Mouse (Mus musculus): ENCODE measurements around the gene Tnni2. TPM values are rescaled to one million over a fixed set of nuclear protein-coding genes. Genes with fewer than 3 reads are reported as not detected.

Gene Tnni2
- total RNA-seq, 1 experiment, result 3.7 TPM

GRCm38 (mm10) chr7:142476795-142477452, 35.3 kb downstream of the Tnni2 start:
- no peak for DNase-seq (ENCODE audit: low read depth, low spot score)
- H3K9me3 ChIP-seq (ENCODE audit: control insufficient read depth, insufficient read depth, low read depth, low read length), result no peaks in the 10 kb centered on the region
- in situ Hi-C loops (cut with MboI; ENCODE audit: low sequenced_read_pairs in 2 of 2, unreplicated experiment in 2 of 2), result no loop called here
- no peak overlapping the region for H3K9ac ChIP-seq (ENCODE audit: insufficient read depth, low read depth, low read length, poor library complexity, severe bottlenecking)
- no peak overlapping the region for H3K4me3 ChIP-seq (ENCODE audit: insufficient read depth in 1 of 2, low read depth in 1 of 2, low read length in 2 of 2, poor library complexity in 1 of 2, severe bottlenecking in 1 of 2)
- no peak for TF ChIP-seq CHD2 (IDR thresholded peaks at IDR 0.05; ENCODE audit: low read depth, low read length)
- TF ChIP-seq MAFK (IDR thresholded peaks at IDR 0.05; ENCODE audit: insufficient read depth, low read depth, low read length), result no peak
- no peak for TF ChIP-seq ZNF384 (IDR thresholded peaks at IDR 0.05; ENCODE audit: low read depth, low read length)
- no peak for TF ChIP-seq ZC3H11A (IDR thresholded peaks at IDR 0.05; ENCODE audit: borderline replicate concordance, low read depth, low read length)
- no peak for TF ChIP-seq HCFC1 (IDR thresholded peaks at IDR 0.05; ENCODE audit: borderline replicate concordance, insufficient read depth, low read length)
- 0 out of 4 replicates have a peak, but pooled peaks cover 0 to under 1% of the 10 kb centered on the region in 2 experiments for H3K4me1 ChIP-seq (ENCODE audit: control insufficient read depth in 2 of 2, insufficient read depth in 2 of 2, low read length in 2 of 2, poor library complexity in 1 of 2)
- H3K27ac ChIP-seq (ENCODE audit: insufficient read depth, low read depth, low read length, poor library complexity, severe bottlenecking), result no peak overlapping the region
- no peaks in the 10 kb centered on the region for H3K36me3 ChIP-seq (ENCODE audit: control insufficient read depth, insufficient read depth, low read length, poor library complexity, severe bottlenecking)

- Histone ChIP-seq H3K4me1 (ENCODE audit: control insufficient read depth in 2 of 2, insufficient read depth in 2 of 2, low read length in 2 of 2, poor library complexity in 1 of 2) (peaks cover 0 to 5% of the 10 kb centered on the region in 2 experiments; a peak in 1 of 4 replicates), H3K9ac (ENCODE audit: insufficient read depth, low read depth, low read length, poor library complexity, severe bottlenecking) (no peak overlapping the region), H3K4me3 (ENCODE audit: insufficient read depth in 1 of 2, low read depth in 1 of 2, low read length in 2 of 2, poor library complexity in 1 of 2, severe bottlenecking in 1 of 2) (no peak overlapping the region), H3K9me3 (ENCODE audit: control insufficient read depth, insufficient read depth, low read depth, low read length) (no peaks in the 10 kb centered on the region), H3K27ac (ENCODE audit: insufficient read depth, low read depth, low read length, poor library complexity, severe bottlenecking) (no peak overlapping the region), H3K36me3 (ENCODE audit: control insufficient read depth, insufficient read depth, low read length, poor library complexity, severe bottlenecking) (no peaks in the 10 kb centered on the region)
- in situ Hi-C loops (cut with MboI; ENCODE audit: low sequenced_read_pairs in 2 of 2, unreplicated experiment in 2 of 2), result no loop called here
- TF ChIP-seq CHD2 (IDR thresholded peaks at IDR 0.05; ENCODE audit: low read depth, low read length) (no peak), HCFC1 (IDR thresholded peaks at IDR 0.05; ENCODE audit: borderline replicate concordance, insufficient read depth, low read length) (no peak), ZC3H11A (IDR thresholded peaks at IDR 0.05; ENCODE audit: borderline replicate concordance, low read depth, low read length) (no peak), MAFK (IDR thresholded peaks at IDR 0.05; ENCODE audit: insufficient read depth, low read depth, low read length) (no peak), ZNF384 (IDR thresholded peaks at IDR 0.05; ENCODE audit: low read depth, low read length) (no peak)
- no peak for DNase-seq (ENCODE audit: low read depth, low spot score)
Observed at GRCm38 (mm10) chr7:142478001-142478400, 36.4 kb downstream of the Tnni2 start.

DNA sequence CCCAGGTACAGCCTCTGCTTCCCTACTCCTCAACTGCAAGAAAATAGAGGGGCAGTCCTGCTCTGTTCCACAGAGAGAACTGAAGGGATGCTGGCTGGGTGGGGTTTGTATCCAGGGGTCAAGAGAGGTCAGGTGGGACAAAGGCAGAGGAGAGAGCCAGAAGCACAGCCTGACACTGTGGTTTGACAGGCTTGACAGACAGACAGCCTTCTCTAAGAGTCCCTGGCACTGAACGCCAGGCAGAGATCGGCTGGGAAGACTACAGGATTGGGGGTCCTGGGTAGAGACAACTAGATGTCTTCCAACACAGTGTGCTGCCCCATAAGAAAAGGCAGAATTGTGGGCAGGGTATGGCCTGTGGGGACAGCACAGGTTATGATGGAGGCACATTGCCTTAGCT, 37.0 kb downstream of the Tnni2 start:
- H3K27ac ChIP-seq (ENCODE audit: insufficient read depth, low read depth, low read length, poor library complexity, severe bottlenecking), result no peak overlapping the region
- DNase-seq (ENCODE audit: low read depth, low spot score), result no peak
- in situ Hi-C loops (cut with MboI; ENCODE audit: low sequenced_read_pairs in 2 of 2, unreplicated experiment in 2 of 2), result no loop called here
- H3K9ac ChIP-seq (ENCODE audit: insufficient read depth, low read depth, low read length, poor library complexity, severe bottlenecking), result no peak overlapping the region
- no peaks in the 10 kb centered on the region for H3K36me3 ChIP-seq (ENCODE audit: control insufficient read depth, insufficient read depth, low read length, poor library complexity, severe bottlenecking)
- no peak for TF ChIP-seq ZC3H11A (IDR thresholded peaks at IDR 0.05; ENCODE audit: borderline replicate concordance, low read depth, low read length)
- no peak for TF ChIP-seq CHD2 (IDR thresholded peaks at IDR 0.05; ENCODE audit: low read depth, low read length)
- no peak for TF ChIP-seq HCFC1 (IDR thresholded peaks at IDR 0.05; ENCODE audit: borderline replicate concordance, insufficient read depth, low read length)
- TF ChIP-seq MAFK (IDR thresholded peaks at IDR 0.05; ENCODE audit: insufficient read depth, low read depth, low read length), result no peak
- no peak for TF ChIP-seq ZNF384 (IDR thresholded peaks at IDR 0.05; ENCODE audit: low read depth, low read length)
- H3K9me3 ChIP-seq (ENCODE audit: control insufficient read depth, insufficient read depth, low read depth, low read length), result no peaks in the 10 kb centered on the region
- no peak overlapping the region for H3K4me3 ChIP-seq (ENCODE audit: insufficient read depth in 1 of 2, low read depth in 1 of 2, low read length in 2 of 2, poor library complexity in 1 of 2, severe bottlenecking in 1 of 2)
- H3K4me1 ChIP-seq (ENCODE audit: control insufficient read depth in 2 of 2, insufficient read depth in 2 of 2, low read length in 2 of 2, poor library complexity in 1 of 2), result peaks cover 0 to 5% of the 10 kb centered on the region in 2 experiments; a peak in 1 of 4 replicates

DNA sequence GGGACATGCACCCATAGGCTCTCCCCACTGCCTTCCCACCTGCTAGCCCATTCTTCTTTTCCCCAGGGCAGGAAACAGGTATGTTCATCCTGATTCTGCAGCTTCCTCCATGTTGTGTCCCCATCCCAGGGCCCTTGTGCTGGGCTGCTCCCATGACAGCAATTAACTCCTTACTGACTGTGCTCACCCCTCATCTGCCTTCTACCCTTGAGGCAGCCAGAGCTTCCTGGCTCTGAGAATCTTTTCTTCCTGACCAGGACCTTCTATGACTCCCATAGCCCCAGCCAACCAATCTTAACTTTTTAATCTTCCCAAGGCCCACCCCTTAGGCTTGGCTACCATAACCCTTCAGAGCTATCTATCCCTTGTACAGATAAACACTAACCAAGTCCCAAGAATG, 37.7 kb downstream of the Tnni2 start:
- in situ Hi-C loops (cut with MboI; ENCODE audit: low sequenced_read_pairs in 2 of 2, unreplicated experiment in 2 of 2), result no loop called here
- Histone ChIP-seq H3K4me3 (ENCODE audit: insufficient read depth in 1 of 2, low read depth in 1 of 2, low read length in 2 of 2, poor library complexity in 1 of 2, severe bottlenecking in 1 of 2) (no peak overlapping the region), H3K36me3 (ENCODE audit: control insufficient read depth, insufficient read depth, low read length, poor library complexity, severe bottlenecking) (no peaks in the 10 kb centered on the region), H3K9ac (ENCODE audit: insufficient read depth, low read depth, low read length, poor library complexity, severe bottlenecking) (no peak overlapping the region), H3K4me1 (ENCODE audit: control insufficient read depth in 2 of 2, insufficient read depth in 2 of 2, low read length in 2 of 2, poor library complexity in 1 of 2) (peaks cover 0 to 5% of the 10 kb centered on the region in 2 experiments; a peak in 1 of 4 replicates), H3K27ac (ENCODE audit: insufficient read depth, low read depth, low read length, poor library complexity, severe bottlenecking) (no peak overlapping the region), H3K9me3 (ENCODE audit: control insufficient read depth, insufficient read depth, low read depth, low read length) (no peaks in the 10 kb centered on the region)
- TF ChIP-seq ZC3H11A (IDR thresholded peaks at IDR 0.05; ENCODE audit: borderline replicate concordance, low read depth, low read length) (no peak), MAFK (IDR thresholded peaks at IDR 0.05; ENCODE audit: insufficient read depth, low read depth, low read length) (no peak), HCFC1 (IDR thresholded peaks at IDR 0.05; ENCODE audit: borderline replicate concordance, insufficient read depth, low read length) (no peak), CHD2 (IDR thresholded peaks at IDR 0.05; ENCODE audit: low read depth, low read length) (no peak), ZNF384 (IDR thresholded peaks at IDR 0.05; ENCODE audit: low read depth, low read length) (no peak)
- DNase-seq (ENCODE audit: low read depth, low spot score), result no peak
